Mouse (Mus musculus) neural tube, embryonic 13.5 days (tissue): ENCODE results near the gene Olfr1426. TPM values are rescaled to one million over a fixed set of nuclear protein-coding genes. Genes with fewer than 3 reads are reported as not detected.

ENCODE experiments used
- ATAC-seq: fragments of 200-750 bp; cut with Nextera tagmentation; 2 replicates; pipeline ENCODE4 v1.8.0; 2017; ENCODE audit warnings: low read depth, mild to moderate bottlenecking, moderate TSS enrichment, moderate library complexity
- H3K27ac ChIP-seq: fragments of 300-500 bp; sonication (generic); replicated peaks from 2 replicates; pipeline ENCODE4 v1.5.1; 2015; ENCODE audit warnings: moderate library complexity, mild to moderate bottlenecking, inconsistent platforms
- H3K27me3 ChIP-seq: fragments of 300-500 bp; sonication (generic); 2 replicates; pipeline ENCODE4 v1.6.1; 2015; ENCODE audit warnings: mild to moderate bottlenecking, inconsistent platforms
- H3K36me3 ChIP-seq: fragments of 300-500 bp; sonication (generic); 2 replicates; pipeline ENCODE4 v1.6.1; 2015; ENCODE audit warnings: mild to moderate bottlenecking, inconsistent platforms
- H3K4me1 ChIP-seq: fragments of 300-500 bp; sonication (generic); replicated peaks from 2 replicates; pipeline ENCODE4 v1.6.1; 2015; ENCODE audit warnings: inconsistent platforms
- H3K4me2 ChIP-seq: fragments of 300-500 bp; sonication (generic); 2 replicates; pipeline ENCODE4 v1.6.1; 2015; ENCODE audit warnings: inconsistent platforms, mild to moderate bottlenecking, moderate library complexity
- H3K4me3 ChIP-seq: fragments of 300-500 bp; sonication (generic); 2 replicates; pipeline ENCODE4 v1.5.1; 2015; ENCODE audit warnings: mild to moderate bottlenecking, inconsistent platforms
- H3K9ac ChIP-seq: fragments of 300-500 bp; sonication (generic); 2 replicates; pipeline ENCODE4 v1.6.1; 2015; ENCODE audit warnings: moderate library complexity, mild to moderate bottlenecking, inconsistent platforms
- H3K9me3 ChIP-seq: fragments of 300-500 bp; sonication (generic); 2 replicates; pipeline ENCODE4 v1.6.1; 2016; ENCODE audit warnings: inconsistent platforms
- whole genome bisulfite sequencing: fragments of 180-500 bp; shearing (Covaris S2); methylation state at CpG from one replicate; pipeline ENCODE4 v1.1.7; 2015; 5-methylcytosine and 5-hydroxymethylcytosine counted together
- polyA plus RNA-seq: library from polyadenylated mRNA; unstranded; fragments of >200 nt; fragmentation: Nextera tagmentation; extraction: Ambion mirVana; gene quantifications from 2 replicates; pipeline ENCODE4 v1.2.1, GENCODE M21; 2015

Olfr1426 gene
- polyA plus RNA-seq, 1 experiment from 2014 or later, result not detected

DNA sequence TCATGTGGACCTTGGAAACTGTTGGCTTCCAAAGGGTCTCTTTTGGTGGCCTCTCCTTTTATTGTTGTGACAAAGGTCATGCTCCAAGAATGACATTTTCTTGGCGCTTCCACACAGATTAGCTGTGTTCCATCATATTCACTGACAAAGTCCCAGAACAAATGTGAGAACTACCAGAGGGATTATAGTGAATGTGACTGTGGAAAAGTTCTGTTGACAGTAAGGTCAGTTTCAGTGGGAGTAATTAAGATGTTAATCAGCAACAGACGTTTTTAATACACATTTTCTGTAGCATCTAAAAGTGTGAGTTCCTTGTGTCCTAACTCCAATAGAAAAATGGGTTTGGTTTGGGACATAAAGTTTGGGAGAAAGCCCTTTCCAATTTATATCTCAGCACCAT is 50.6 kb downstream of the Olfr1426 start, which contains the start of gene Olfr1423:
Olfr1423 (minus strand) TSS at position 101 of the 400 bp plus-strand sequence.
- H3K27ac ChIP-seq, result no peak within 1 kb of the TSS
- no peaks in the 10 kb centered on the region for H3K4me1 ChIP-seq
- no peak within 1 kb of the TSS for H3K9ac ChIP-seq
- H3K27me3 ChIP-seq, result no peaks in the 10 kb centered on the region
- ATAC-seq, result no peak
- no peaks in the 10 kb centered on the region for H3K36me3 ChIP-seq
- H3K4me2 ChIP-seq, result no peak within 1 kb of the TSS
- no peaks in the 10 kb centered on the region for H3K9me3 ChIP-seq
- WGBS, result 72% methylated on average over 2 of the region's 2 CpGs
- no peak within 1 kb of the TSS for H3K4me3 ChIP-seq

DNA sequence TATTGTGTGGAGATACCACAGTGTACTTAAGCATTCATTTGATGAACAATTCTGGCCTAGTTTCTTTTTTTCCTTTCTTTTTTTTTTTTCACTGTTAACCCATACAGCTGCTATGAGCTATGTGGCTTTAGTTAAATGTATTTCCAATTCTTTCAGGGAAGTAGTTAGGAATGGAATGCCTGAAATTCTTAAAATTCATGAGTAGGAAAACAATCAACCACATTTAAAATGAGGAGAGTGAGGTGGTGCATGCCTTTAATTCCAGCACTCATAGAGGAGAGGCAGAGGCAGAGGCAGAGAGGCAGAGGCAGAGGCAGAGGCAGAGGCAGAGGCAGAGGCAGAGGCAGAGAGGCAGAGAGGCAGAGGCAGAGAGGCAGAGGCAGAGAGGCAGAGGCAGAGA is 54.1 kb downstream of the Olfr1426 start:
- no peaks in the 10 kb centered on the region for H3K9me3 ChIP-seq
- no peak for ATAC-seq
- H3K9ac ChIP-seq, result no peak overlapping the region
- H3K4me1 ChIP-seq, result no peaks in the 10 kb centered on the region
- no peaks in the 10 kb centered on the region for H3K27me3 ChIP-seq
- H3K4me3 ChIP-seq, result no peak overlapping the region
- H3K4me2 ChIP-seq, result no peak overlapping the region
- H3K27ac ChIP-seq, result no peak overlapping the region
- no peaks in the 10 kb centered on the region for H3K36me3 ChIP-seq

Other genes with a start within 250 kb of the Olfr1426 start
- not detected in 2 replicates for gene Olfr1418, start 230.9 kb downstream of the Olfr1426 start, polyA plus RNA-seq
- not detected in 2 replicates for gene Olfr1419, start 216.9 kb downstream of the Olfr1426 start, polyA plus RNA-seq
- gene Olfr1420, start 205.4 kb downstream of the Olfr1426 start, polyA plus RNA-seq, result not detected in 2 replicates
- gene Patl1, start 179.6 kb downstream of the Olfr1426 start, polyA plus RNA-seq, result 15.8 and 18.3 TPM in 2 replicates
- 4.5 and 4.7 TPM in 2 replicates for gene Osbp, start 126.1 kb downstream of the Olfr1426 start, polyA plus RNA-seq
- gene Olfr1423, start 50.7 kb downstream of the Olfr1426 start, polyA plus RNA-seq, result not detected in 2 replicates
- gene Olfr1424, start 29.3 kb downstream of the Olfr1426 start, polyA plus RNA-seq, result not detected in 2 replicates
- not detected in 2 replicates for gene Olfr1425, start 14.3 kb downstream of the Olfr1426 start, polyA plus RNA-seq
- not detected in 2 replicates for gene Olfr1427, start 11.3 kb upstream of the Olfr1426 start, polyA plus RNA-seq
- not detected in 2 replicates for gene Olfr1428, start 23.9 kb upstream of the Olfr1426 start, polyA plus RNA-seq
- gene Olfr76, start 31.2 kb upstream of the Olfr1426 start, polyA plus RNA-seq, result not detected in 2 replicates
- not detected in 2 replicates for gene Olfr1555-ps1, start 78.1 kb upstream of the Olfr1426 start, polyA plus RNA-seq
- not detected in 2 replicates for gene Olfr1431, start 108.6 kb upstream of the Olfr1426 start, polyA plus RNA-seq
- gene Olfr1432, start 140.6 kb upstream of the Olfr1426 start, polyA plus RNA-seq, result not detected in 2 replicates
- not detected in 2 replicates for gene Olfr262, start 149.6 kb upstream of the Olfr1426 start, polyA plus RNA-seq
- gene Olfr235, start 169.0 kb upstream of the Olfr1426 start, polyA plus RNA-seq, result not detected in 2 replicates
- not detected in 2 replicates for gene Olfr1434, start 187.8 kb upstream of the Olfr1426 start, polyA plus RNA-seq
- not detected in 2 replicates for gene Olfr1436, start 207.1 kb upstream of the Olfr1426 start, polyA plus RNA-seq
- not detected in 2 replicates for gene Olfr1437, start 233.1 kb upstream of the Olfr1426 start, polyA plus RNA-seq
- gene Olfr1438-ps1, start 243.9 kb upstream of the Olfr1426 start, polyA plus RNA-seq, result not detected in 2 replicates